Mouse (Mus musculus): ENCODE results near the gene Tead2.

Tead2 gene

DNA sequence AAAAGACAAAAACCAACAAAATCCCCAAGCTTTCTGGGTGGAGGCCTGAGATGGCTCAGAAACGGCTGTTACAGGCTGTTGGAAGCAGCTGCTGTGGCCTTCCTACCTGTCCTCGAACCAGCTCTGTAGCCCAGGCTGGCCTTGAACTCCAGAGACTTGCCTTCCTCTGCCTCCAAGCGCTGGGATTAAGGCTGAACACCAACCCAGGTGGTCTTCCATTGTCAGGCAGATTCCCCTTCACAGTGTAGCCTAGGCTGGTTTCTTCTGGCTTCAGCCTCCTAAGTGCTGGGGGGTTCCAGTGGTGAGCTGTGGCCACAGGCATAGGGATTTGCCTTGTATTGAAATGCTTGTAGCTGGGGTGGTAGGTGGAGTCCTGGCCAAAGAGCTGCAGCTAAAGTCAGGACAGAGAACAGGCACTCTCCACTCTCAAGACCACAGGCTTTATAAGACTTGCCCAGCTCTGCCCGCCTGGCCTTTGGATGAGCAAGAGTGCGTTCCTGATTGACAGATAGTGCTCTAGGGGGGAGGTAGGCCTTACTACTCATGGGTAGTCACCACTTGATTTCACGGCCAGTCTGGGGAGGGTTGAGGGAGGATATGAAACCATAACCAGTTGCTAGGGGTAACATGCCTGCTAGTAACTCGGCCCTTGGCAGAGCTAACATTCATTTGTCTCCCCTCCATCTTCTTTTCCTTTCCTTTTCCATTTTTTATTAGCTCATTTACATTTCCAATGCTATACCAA is 14.1 kb downstream of the Tead2 start:
- no peak for DNase-seq

DNA sequence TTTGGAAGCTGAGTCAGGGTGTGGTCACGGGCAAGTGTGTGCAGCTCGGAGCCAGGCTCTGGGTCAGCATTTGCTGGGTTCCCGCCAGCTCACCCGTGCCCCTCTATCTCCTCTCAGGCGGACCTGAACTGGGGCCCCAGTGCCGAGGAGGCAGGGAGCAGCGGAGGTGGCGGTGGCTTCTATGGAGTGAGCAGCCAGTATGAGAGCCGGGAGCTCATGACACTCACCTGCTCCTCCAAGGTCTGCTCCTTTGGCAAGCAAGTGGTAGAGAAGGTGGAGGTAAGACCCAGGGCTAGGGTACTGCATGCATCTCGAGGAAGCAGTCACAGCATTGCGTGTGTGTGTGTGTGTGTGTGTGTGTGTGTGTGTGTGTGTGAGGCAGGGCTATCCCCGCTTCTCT is 15.6 kb downstream of the Tead2 start:
- no peak for DNase-seq

GRCm38 (mm10) chr7:45231941-45232340 is 16.4 kb downstream of the Tead2 start:
- no peak for DNase-seq

DNA sequence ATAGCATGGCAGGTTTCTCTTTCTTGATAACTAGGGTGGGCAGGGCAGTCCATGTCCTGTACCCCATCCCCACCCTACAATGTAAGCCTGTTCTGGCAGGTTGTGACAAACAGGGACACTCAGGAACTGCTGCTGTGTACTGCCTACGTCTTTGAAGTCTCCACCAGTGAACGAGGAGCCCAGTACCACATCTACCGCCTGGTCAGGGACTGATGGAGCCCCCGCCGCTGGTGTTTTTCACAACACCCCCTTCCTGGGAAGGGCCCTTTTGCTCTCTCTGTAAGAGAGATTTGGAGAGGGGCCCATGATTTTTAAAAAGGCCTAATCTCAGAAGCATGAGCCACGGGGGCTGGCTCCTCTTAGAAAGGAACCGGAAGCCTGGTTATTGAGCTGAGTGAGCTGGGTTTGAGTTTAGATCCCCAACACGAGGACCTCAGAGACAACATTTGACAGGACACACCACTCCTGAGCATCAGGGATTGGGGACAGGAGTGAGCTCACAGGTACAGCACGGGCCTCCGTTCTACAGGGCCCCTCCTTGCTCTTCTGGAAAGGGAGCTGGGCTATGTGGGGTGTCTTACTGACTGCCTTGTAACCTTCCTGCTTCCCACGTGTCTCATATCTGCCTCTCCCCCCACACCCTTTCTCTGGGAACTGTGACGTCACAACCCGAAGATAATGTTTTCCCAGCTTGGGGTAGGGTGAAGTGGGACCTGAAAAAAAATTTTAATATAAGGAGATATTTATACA is 17.3 kb downstream of the Tead2 start:
- no peak for DNase-seq

- no peak for DNase-seq
Observed at GRCm38 (mm10) chr7:45233580-45234332, 18.2 kb downstream of the Tead2 start.

DNA sequence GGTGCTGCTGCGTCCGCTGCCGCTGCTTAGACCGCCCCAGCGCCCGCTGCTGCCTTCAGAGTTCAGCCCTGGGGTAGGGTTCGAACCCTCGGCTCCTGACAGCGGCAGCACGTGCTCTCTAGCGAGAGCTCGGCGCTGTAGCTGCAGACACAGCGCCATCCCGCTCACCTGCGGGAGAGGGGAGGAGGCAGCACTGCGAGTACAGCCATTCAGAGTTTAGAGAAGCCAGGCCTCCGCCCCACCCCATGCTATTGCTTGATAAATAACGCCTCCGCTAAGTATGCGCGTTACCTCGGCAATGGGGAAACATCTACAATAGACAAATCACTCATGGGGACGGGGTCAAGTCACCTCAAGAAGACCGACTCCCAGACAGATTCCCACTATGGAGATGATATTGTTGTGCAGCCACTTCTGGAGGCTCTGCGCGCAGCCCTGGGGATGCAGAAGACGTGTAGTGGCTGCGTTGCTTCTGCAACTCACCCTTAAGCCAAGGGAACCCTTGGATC is 18.8 kb downstream of the Tead2 start:
- DNase-seq: peak; percentile 32 to 38

GRCm38 (mm10) chr7:45234922-45235571 is 19.5 kb downstream of the Tead2 start:
- DNase-seq: peak; percentile 57 to 60

DNA sequence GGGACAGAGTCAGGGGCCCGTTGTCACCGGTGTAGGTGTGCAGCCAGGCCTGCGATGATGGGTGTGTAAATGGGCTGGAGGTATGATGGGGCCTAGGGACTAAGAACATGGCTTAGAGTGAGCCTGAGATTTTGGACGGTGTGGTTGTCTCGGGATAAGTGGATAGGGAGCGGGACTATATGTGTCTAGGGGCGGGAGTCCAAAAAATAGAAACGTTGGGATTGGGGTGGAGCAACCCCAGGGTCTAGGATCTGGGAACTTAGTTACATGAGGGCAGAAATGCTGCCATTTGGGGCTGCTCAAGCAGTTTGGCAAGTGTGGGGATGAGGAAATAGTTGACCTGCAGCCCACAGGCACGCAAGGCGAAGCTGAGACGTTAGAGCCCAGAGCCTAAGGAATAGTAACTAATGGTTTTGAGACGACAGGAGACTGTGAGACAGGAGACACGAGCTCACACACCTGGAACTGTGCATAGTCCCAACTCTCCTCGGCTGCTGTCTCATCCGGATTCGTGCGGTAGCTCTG is 20.2 kb downstream of the Tead2 start:
- no peak for DNase-seq

- no peak for DNase-seq
Observed at GRCm38 (mm10) chr7:45237747-45238699, 22.5 kb downstream of the Tead2 start.

DNA sequence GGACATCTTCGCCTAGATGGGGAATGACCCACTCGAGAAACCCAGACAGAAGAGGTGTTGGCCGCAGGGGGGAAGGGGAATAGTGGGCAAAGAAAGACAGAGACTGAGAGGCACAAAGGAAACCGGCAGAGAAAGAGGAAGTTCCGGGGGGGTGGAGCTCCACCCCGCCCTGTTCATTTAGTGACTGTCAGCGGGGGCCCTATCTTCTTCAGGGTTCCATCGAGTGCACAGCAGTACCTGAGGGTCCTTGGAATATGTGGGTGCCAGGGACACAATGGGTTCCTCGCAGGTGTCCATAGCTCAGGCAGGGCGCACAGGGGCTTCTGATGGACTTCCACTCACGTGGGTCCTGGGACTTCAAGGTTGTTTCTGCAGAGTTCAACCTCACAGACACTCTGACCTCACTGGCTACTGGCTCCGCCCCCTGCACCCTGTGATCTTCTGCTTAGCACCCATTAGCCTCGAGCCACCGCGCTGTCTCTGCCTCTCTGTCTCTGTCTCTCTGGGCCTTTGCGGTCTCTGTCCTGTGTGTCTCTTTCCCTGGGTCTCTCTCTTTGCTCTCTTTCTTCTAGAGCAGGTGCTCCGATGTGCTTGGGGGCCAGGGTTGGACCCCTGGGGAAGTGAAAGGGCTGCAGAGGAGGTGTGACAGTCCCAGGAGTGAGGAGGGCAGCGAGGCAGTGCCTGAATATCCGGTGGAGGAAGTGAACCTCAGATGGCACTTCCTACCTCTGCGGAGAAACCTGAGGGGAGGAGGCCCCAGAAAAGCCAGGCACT is 23.4 kb downstream of the Tead2 start, which contains the start of gene Cd37:
Gene Cd37, minus strand, starts transcription at position 393 of the 774 bp plus-strand sequence.
- DNase-seq: peak; percentile 48 to 61

DNA sequence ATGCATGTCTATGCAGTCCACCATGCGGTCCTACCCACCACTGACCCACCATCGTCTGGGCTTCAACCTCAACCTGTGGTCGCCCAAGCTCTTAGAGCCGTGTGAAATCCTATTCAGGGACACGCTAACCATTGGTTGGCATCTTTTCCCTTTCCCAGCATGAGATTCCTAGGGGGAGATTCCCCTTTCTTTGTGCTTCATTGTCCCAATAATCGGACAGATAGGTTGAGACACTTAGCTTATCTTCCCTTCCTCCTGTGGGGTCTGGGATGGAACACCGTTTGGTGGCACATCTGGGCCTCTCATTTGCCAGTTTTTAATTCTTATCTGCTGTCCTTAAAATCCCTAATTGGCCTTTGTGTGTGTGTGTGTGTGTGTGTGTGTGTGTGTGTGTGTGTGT is 24.6 kb downstream of the Tead2 start:
- no peak for DNase-seq

DNA sequence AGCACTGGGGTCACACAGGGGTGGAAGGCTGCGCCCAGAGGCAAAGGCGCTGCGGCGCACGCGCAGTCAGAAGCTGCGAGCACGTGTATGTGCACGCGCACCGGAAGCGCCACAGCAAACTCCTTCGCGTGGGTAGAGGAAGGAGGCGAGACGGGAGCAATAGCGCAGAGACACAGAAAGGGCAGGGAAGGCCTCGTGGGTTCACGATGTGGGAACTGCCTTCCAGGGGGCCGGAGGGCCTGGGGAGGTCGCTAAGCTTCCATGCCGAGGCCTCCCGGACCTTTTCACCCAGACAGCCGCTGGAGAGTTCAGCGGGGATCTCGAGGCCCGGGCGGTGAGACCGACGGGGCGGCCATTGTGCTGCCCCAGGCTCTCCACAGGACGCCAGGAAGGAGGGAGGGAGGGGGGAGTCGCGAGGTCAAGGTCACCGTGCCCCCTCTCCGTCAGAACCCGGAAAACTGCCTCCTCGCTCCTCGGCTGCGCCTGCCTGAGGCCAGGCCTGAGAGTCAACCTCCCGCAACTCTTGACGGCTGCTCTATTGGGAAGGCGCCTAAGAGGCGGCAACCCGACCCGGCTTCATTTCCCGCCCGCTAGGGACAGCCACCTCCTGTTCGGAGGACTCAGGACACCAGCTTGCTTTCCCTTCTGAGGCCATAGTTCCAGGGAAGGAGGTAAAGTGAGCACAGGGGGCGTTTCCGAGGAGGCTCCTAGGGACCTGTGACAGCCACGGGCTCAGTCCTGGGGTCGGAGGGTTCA is 25.3 kb downstream of the Tead2 start, which contains the start of gene Slc6a16:
Gene Slc6a16, plus strand, starts transcription at position 453 of the 756 bp plus-strand sequence.
- no peak for DNase-seq

DNA sequence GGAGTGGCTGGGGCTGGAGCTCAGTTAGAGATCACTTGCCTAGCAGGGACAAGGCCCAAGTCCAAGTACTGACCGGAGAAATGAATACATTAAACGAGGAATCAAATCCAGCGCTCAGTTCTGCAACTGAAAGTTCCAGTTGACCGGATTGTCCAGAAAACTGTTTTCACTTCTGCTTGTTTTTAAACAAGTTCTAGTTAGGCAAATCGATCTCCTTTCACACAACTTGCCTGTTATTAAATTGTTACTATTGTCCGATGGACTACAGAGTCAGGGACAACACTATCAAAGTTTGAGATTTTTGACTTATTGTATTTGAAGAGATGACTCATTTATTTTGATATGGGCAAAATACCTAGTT is 25.8 kb downstream of the Tead2 start:
- DNase-seq: no peak

DNA sequence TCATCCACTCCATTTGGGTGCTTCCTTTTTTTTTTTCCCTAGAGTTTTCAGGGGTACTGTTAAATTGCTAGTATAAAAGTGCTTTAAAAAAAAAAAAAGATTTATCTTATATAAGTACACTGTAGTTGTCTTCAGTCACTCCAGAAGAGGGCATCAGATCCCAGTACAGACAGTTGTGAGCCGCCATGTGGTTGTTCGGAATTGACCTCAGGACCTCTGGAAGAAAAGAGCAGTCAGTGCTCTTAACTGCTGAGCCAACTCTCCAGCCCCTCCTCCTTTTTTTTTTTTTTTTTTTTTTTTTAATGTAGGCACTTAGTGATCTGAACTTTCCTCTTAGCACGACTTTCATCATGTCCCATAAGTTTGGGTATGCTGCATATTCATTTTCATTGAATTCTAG is 32.1 kb downstream of the Tead2 start:
- no peak for DNase-seq

- DNase-seq: no peak
Observed at GRCm38 (mm10) chr7:45253806-45254205, 38.3 kb downstream of the Tead2 start.

DNA sequence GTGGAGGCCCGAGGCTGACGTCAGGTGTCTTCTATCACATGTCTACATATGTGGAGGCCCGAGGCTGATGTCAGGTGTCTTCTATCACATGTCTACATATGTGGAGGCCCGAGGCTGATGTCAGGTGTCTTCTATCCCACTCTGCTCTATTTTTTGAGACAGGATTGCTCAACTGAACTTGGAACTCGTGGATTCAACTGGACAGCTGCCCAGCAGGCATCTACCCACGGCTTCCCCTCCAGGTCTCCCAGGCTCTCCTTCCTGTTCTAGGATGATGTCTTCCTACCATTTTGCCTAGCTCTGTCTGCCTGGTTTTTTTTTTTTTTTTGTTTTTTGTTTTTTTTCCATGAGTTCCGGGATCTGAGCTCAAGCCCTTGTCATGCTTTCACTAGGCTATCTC is 40.3 kb downstream of the Tead2 start:
- DNase-seq: peak; percentile 60 to 62

- DNase-seq: no peak
Observed at GRCm38 (mm10) chr7:45257063-45257840, 41.7 kb downstream of the Tead2 start.

DNA sequence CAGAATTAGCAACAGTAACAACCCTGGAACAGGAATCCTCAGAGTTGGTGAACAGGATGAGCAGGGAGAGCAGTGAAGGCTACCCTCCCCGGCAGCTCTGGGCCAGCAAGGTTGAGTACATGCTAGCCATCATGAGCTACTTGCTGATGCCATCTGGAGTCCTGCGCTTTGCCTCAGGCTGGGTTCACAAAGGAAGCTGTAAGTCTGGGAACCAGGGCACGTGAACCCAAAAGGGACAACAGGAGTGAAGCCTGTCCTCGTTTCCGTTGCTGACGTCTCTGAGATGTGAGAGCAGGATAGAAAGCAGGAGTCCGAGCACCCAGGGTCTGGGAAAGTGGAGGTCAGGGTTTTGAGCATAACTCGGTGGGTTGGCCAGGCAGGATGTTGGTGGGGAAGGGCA is 43.7 kb downstream of the Tead2 start:
- no peak for DNase-seq

DNA sequence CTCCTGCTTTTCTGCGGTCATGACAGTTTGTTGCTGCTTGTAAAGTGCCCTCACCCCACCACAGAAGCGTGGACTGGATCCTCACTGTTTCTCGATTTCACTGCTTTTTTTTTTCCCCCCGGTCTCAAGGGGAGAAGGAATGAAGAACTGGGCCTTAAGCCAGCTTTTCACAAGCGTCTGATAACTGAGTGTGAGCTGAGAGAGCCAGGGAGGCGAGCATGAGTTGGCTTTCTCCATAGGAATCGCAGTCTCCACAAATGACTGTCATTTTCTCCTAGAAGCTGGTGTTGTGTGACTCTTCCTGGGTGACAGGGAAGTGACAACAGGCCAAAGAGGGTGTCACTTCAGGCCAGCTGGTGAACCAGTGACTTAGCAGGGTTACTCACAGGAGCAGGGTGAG is 46.7 kb downstream of the Tead2 start:
- peak in 1 of 2 experiments; percentile 12 for DNase-seq

Data from lung, adult 18-20 months (tissue).